Mouse (Mus musculus): Measurements from ENCODE around the gene Thnsl1. TPM values are rescaled to one million over a fixed set of nuclear protein-coding genes. Genes with fewer than 3 reads are reported as not detected.

Thnsl1 gene
- polyA plus RNA-seq, 2 experiments: 4.3 to 5.8 TPM

DNA sequence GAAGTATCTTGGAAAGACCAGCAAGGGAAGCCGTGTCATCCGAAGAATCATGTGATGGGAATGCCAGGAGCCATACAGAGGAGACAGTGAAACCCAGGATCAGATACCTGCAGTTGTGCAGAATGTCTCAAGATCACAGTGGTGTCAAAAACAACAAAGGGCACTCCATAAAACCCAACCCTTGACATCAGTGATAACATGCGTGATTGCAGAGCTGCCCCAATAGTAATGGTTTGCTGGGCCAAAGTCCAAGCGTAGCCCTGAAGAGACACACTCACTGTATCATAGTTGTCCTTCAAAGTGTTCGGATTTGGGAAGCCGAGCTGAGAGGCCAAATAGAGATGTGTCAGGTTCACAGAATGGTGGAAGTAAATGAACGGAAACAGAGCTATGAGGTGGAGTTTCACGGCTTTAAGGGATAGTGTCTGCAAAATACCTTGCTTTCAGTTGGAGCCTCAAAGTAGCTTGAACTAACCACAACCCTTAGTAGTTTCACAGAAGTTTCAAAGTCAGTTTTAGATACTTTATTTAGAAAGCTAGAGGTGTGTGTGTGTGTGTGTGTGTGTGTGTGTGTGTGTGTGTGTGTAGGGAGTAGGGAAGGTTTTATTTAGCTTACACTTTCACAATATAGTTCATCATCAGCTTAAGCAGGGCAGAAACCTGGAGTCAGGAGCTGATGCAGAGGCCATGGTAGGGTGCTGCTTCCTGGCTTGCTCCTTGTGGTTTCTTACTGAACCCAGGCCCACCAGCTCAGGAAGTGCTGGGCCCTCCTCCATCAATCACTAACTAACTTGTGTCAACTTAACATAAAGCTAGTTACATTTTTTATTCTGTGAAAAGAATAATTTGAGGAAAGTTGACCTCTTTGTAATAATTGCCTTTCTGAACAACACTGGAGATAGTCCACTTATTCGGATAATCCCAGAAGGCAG is 17.2 kb downstream of the Thnsl1 start:
- no peaks in the 10 kb centered on the region for H3K9me3 ChIP-seq (ENCODE audit: control insufficient read depth, low read length)
- H3K4me2 ChIP-seq (replicated peaks; ENCODE audit: low read depth, low read length, severe bottlenecking): no peak overlapping the region
- no peak overlapping the region for H3K4me3 ChIP-seq (replicated peaks; ENCODE audit: low read length)
- DNase-seq (ENCODE audit: low spot score) (no peak), ATAC-seq (ENCODE audit: low FRiP score, low read depth) (no peak)
- TF ChIP-seq POLR2A (IDR thresholded peaks at IDR 0.05; ENCODE audit: borderline replicate concordance, extremely low read depth, insufficient read depth, insufficient read length): no peak
- 93% methylated on average over 9 of the region's 9 CpGs for WGBS
- no peak overlapping the region for H3K9ac ChIP-seq (ENCODE audit: low read depth, low read length, severe bottlenecking)
- no peak overlapping the region for H3K27ac ChIP-seq (replicated peaks; ENCODE audit: low read depth, low read length)
- no peaks in the 10 kb centered on the region for H3K27me3 ChIP-seq (ENCODE audit: control insufficient read depth, insufficient read depth, low read length)
- no peaks in the 10 kb centered on the region for H3K36me3 ChIP-seq (ENCODE audit: control insufficient read depth, insufficient read depth, low read length)
- no peaks in the 10 kb centered on the region for H3K4me1 ChIP-seq (ENCODE audit: control insufficient read depth, insufficient read depth, low read length)

DNA sequence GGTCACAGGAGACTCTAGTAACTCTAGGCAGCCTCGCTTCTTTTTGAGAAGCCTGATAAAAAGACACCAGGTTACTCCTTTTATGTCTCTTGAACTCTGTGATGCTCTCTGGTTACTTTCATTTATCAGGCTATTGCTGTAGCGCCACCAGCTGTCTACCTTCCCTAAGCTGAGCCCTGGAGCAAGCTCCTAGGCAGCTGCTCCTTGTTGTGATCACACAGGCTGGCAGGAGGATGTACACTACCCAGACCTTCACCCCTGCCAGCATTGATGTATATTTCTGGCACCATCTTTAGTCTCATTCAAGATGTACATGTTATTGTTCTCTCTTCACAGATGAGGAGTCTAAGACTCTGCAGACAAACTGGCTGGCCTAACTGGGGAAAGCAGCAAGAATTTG is 24.8 kb downstream of the Thnsl1 start:
- H3K4me1 ChIP-seq (ENCODE audit: control insufficient read depth, insufficient read depth, low read length): no peaks in the 10 kb centered on the region
- H3K9ac ChIP-seq (ENCODE audit: low read depth, low read length, severe bottlenecking): no peak overlapping the region
- DNase-seq (ENCODE audit: low spot score) (no peak), ATAC-seq (ENCODE audit: low FRiP score, low read depth) (no peak)
- no peak overlapping the region for H3K27ac ChIP-seq (replicated peaks; ENCODE audit: low read depth, low read length)
- WGBS: 66% methylated on average over 2 of the region's 2 CpGs
- H3K4me3 ChIP-seq (replicated peaks; ENCODE audit: low read length): no peak overlapping the region
- no peak overlapping the region for H3K4me2 ChIP-seq (replicated peaks; ENCODE audit: low read depth, low read length, severe bottlenecking)
- no peak for TF ChIP-seq POLR2A (IDR thresholded peaks at IDR 0.05; ENCODE audit: borderline replicate concordance, extremely low read depth, insufficient read depth, insufficient read length)
- no peaks in the 10 kb centered on the region for H3K27me3 ChIP-seq (ENCODE audit: control insufficient read depth, insufficient read depth, low read length)
- no peaks in the 10 kb centered on the region for H3K9me3 ChIP-seq (ENCODE audit: control insufficient read depth, low read length)
- no peaks in the 10 kb centered on the region for H3K36me3 ChIP-seq (ENCODE audit: control insufficient read depth, insufficient read depth, low read length)

DNA sequence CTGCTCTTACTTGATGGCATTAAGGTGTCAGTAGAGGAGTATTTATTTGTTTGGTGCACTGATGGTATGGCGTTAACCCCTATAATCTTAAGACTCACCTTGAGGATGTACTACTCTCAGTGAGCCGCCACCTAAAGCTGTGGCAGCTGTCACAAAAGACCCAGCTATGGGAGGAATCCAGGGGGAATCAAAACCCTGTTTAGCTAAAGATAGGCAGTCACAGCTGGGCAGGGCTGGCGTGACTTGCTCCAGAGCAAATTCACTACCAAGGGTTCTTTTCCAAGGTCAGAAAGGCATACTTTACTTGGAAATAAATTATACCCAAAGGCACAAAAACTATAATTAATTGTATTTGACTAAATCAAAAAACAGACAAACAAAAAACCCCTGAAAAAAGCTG is 25.6 kb downstream of the Thnsl1 start:
- H3K9me3 ChIP-seq (ENCODE audit: control insufficient read depth, low read length): no peaks in the 10 kb centered on the region
- no peaks in the 10 kb centered on the region for H3K36me3 ChIP-seq (ENCODE audit: control insufficient read depth, insufficient read depth, low read length)
- H3K4me3 ChIP-seq (replicated peaks; ENCODE audit: low read length): no peak overlapping the region
- WGBS: 71% methylated on average over 3 of the region's 3 CpGs
- TF ChIP-seq POLR2A (IDR thresholded peaks at IDR 0.05; ENCODE audit: borderline replicate concordance, extremely low read depth, insufficient read depth, insufficient read length): no peak
- H3K4me1 ChIP-seq (ENCODE audit: control insufficient read depth, insufficient read depth, low read length): no peaks in the 10 kb centered on the region
- H3K9ac ChIP-seq (ENCODE audit: low read depth, low read length, severe bottlenecking): no peak overlapping the region
- no peak overlapping the region for H3K27ac ChIP-seq (replicated peaks; ENCODE audit: low read depth, low read length)
- DNase-seq (ENCODE audit: low spot score): no peak
- H3K4me2 ChIP-seq (replicated peaks; ENCODE audit: low read depth, low read length, severe bottlenecking): no peak overlapping the region
- no peaks in the 10 kb centered on the region for H3K27me3 ChIP-seq (ENCODE audit: control insufficient read depth, insufficient read depth, low read length)
- peak; percentile 49; the same call in 1 of the 2 replicates for ATAC-seq (ENCODE audit: low FRiP score, low read depth)

DNA sequence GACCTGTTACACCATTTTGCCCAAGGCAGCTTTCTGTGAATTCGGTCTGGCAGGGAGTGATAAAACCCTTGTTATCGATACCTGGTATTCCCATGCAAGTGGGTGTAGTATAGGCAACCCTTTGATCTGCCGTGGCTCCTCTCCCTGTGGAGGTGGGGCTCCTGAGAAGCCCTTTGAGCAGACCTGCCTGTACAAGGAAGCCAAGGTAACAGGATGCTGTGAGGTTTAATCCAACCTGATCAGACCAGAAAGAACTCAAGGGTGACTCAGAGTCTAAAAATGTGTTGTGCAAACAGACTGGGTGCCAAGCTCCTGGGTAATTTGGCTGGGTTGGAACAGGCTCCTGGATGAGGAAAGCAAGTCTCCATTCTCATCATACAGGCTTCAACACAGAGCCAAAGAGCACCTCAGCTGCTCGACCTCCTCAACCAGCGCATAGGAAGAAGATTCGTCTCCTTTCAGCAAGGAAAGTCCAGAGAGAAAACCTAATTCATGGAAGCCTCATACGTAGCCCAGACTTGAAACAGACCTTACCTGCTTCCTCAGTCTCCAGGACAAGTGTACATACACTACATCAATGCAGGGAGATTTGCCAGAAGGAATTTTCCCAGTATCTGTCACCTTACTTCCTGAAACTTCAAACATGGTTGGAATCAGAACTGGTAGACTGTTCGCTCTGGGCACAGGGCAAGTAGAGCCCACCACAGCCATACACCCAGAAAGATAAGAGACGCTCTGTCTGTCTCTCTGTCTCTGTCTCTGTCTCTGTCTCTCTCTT is 29.5 kb downstream of the Thnsl1 start:
- 59% methylated on average over 9 of the region's 9 CpGs for WGBS
- no peak for TF ChIP-seq POLR2A (IDR thresholded peaks at IDR 0.05; ENCODE audit: borderline replicate concordance, extremely low read depth, insufficient read depth, insufficient read length)
- Histone ChIP-seq H3K27me3 (ENCODE audit: control insufficient read depth, insufficient read depth, low read length) (no peaks in the 10 kb centered on the region), H3K9ac (ENCODE audit: low read depth, low read length, severe bottlenecking) (no peak overlapping the region), H3K4me2 (replicated peaks; ENCODE audit: low read depth, low read length, severe bottlenecking) (no peak overlapping the region), H3K27ac (replicated peaks; ENCODE audit: low read depth, low read length) (no peak overlapping the region), H3K9me3 (ENCODE audit: control insufficient read depth, low read length) (no peaks in the 10 kb centered on the region), H3K4me1 (ENCODE audit: control insufficient read depth, insufficient read depth, low read length) (no peaks in the 10 kb centered on the region), H3K36me3 (ENCODE audit: control insufficient read depth, insufficient read depth, low read length) (no peaks in the 10 kb centered on the region), H3K4me3 (replicated peaks; ENCODE audit: low read length) (no peak overlapping the region)
- 0 out of 2 replicates have a peak, but pooled peaks have one; percentile 13 for ATAC-seq (ENCODE audit: low FRiP score, low read depth)
- DNase-seq (ENCODE audit: low spot score): peak; percentile 59

DNA sequence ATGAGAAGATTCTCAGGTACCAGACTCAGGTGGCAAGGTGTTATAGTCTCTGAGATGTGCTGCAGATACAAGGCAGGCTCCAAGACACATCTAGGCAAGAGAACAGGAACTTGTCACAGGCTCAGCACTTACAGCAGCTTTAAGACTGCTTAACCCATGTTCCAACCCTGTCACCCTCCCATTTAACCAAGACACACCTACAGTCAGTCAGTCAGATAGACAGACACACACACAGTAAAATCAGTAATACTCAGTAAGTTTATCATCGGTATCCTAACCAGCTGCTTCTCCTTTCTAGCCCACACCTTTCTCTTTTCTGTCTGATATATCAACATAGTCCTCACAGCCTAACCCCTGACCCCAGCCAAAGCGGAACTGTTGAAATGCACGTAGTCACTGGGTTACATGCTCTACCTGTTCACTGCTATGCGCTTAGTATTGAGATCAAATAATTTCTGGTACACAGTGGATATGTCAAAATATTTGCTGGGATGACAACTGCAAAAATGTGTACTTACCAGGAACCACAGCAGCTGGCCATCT is 30.4 kb downstream of the Thnsl1 start:
- Histone ChIP-seq H3K27ac (replicated peaks; ENCODE audit: low read depth, low read length) (no peak overlapping the region), H3K9me3 (ENCODE audit: control insufficient read depth, low read length) (no peaks in the 10 kb centered on the region), H3K4me2 (replicated peaks; ENCODE audit: low read depth, low read length, severe bottlenecking) (no peak overlapping the region), H3K27me3 (ENCODE audit: control insufficient read depth, insufficient read depth, low read length) (no peaks in the 10 kb centered on the region), H3K36me3 (ENCODE audit: control insufficient read depth, insufficient read depth, low read length) (no peaks in the 10 kb centered on the region), H3K4me3 (replicated peaks; ENCODE audit: low read length) (no peak overlapping the region), H3K4me1 (ENCODE audit: control insufficient read depth, insufficient read depth, low read length) (no peaks in the 10 kb centered on the region), H3K9ac (ENCODE audit: low read depth, low read length, severe bottlenecking) (no peak overlapping the region)
- ATAC-seq (ENCODE audit: low FRiP score, low read depth): no peak
- TF ChIP-seq POLR2A (IDR thresholded peaks at IDR 0.05; ENCODE audit: borderline replicate concordance, extremely low read depth, insufficient read depth, insufficient read length): no peak
- no peak for DNase-seq (ENCODE audit: low spot score)
- WGBS: 96% methylated on average over 4 of the region's 4 CpGs
